Mouse (Mus musculus) limb, embryonic 10.5 days (tissue): ENCODE data around the gene Plac9a. TPM values are rescaled to one million over a fixed set of nuclear protein-coding genes. Genes with fewer than 3 reads are reported as not detected.
A peak's percentile ranks its signal among the peaks of the same experiment; 100 is the strongest.
"Not testable (repeated sequence)": the region's sequence is repeated elsewhere in the genome, so short reads cannot be mapped to it uniquely, and the experiment has no call there.

Experiments used
- DNase-seq: peaks from one replicate; pipeline ENCODE4 v3.0.0-alpha.2; 2017; ENCODE audit warnings: low spot score
- H3K27ac ChIP-seq: fragments of 300-500 bp; sonication (generic); 2 replicates; pipeline ENCODE4 v1.5.1; 2016; ENCODE audit warnings: mild to moderate bottlenecking
- H3K27me3 ChIP-seq: fragments of 300-500 bp; sonication (generic); 2 replicates; pipeline ENCODE4 v1.6.1; 2016; ENCODE audit warnings: low read depth, mild to moderate bottlenecking; ENCODE audit not compliant: poor library complexity, severe bottlenecking
- H3K36me3 ChIP-seq: fragments of 300-500 bp; sonication (generic); 2 replicates; pipeline ENCODE4 v1.6.1; 2016; ENCODE audit warnings: mild to moderate bottlenecking, moderate library complexity
- H3K4me1 ChIP-seq: fragments of 300-500 bp; sonication (generic); 2 replicates; pipeline ENCODE4 v1.6.1; 2016
- H3K4me3 ChIP-seq: fragments of 300-500 bp; sonication (generic); 2 replicates; pipeline ENCODE4 v1.5.1; 2016; ENCODE audit warnings: mild to moderate bottlenecking, moderate library complexity
- H3K9me3 ChIP-seq: fragments of 300-500 bp; sonication (generic); replicated peaks from 2 replicates; pipeline ENCODE4 v1.6.1; 2016; ENCODE audit warnings: mild to moderate bottlenecking
- WGBS: fragments of 180-500 bp; shearing (Covaris S2); methylation state at CpG from one replicate; pipeline ENCODE4 v1.1.7; 2016; 5-methylcytosine and 5-hydroxymethylcytosine counted together
- polyA plus RNA-seq: library from polyadenylated mRNA; unstranded; fragments of >200 nt; fragmentation: Nextera tagmentation; extraction: Ambion mirVana; gene quantifications from 2 replicates; pipeline ENCODE4 v1.2.1, GENCODE M21; 2016

Plac9a gene
- polyA plus RNA-seq, 1 experiment from 2014 or later = not detected

DNA sequence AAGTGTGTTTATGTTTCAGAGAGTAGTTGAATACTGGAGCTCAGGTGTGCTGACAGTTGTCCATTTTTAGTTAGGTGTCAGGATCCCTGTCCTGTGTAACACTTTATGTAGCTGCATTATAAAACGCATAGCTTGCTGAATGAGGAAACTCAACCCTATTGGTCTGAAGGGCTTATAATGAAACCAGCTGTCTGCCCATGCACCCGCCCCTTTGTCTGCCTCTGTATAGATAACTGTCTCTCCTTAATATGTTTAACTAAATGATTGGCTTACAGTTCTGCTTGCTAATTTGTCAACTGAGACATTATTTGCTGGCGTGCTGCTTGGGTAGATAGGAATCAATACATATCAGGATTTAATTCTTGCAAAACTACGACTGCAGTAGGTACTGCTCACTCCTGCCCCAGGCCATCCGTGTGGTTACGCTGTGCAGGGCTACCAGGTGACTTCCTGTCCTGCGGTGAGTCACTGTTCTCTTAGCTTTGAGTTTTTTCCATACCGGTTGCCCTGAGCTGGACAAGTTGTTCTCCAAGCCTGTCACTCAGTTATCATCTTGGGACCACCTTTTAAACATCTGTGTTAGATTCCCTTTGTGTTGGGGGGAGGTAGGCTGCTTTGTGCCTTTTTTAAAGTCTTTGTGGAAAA is 47.5 kb downstream of the Plac9a start:
- Histone ChIP-seq H3K4me3 (no peak overlapping the region), H3K27ac (no peak overlapping the region)
- 70% methylated on average over 8 of the region's 8 CpGs for WGBS

DNA sequence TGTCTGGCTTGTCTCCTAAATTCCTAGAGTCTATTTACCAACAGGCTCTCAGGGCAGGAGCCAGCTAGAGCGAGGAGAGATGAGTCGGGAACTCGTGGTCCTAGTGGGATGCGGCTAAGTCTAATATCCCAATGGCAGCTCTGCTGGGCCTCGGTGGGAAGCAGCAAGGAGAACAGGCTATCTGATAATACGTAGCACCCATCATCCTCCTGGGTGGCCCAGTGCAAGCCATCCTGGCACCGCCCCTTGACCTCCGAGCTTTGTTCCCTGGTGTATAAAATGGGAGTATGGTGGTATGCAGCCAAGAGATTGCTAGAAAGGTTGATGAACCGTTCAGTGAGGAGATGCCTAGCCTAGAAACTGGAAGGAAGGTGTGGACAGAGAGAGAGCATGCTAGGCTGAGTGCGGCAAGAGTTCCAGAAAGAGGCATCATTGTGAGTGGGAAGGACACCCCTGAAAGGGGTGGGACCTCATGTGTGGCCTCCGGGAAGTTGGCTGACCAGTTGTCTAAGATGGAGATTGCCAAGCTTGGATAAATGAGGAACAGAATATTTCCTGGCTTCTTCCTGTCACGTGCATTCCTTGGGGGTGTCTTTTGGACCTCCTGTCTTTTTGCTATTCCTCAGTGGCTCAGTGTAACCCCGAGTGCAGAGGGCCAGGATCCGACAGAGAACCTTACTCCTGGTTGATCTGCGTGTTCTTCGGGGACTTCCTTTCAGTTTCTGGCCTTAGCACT is 49.0 kb downstream of the Plac9a start:
- no peaks in the 10 kb centered on the region for H3K36me3 ChIP-seq
- H3K4me3 ChIP-seq = no peak overlapping the region
- H3K27ac ChIP-seq = no peak overlapping the region
- 93% methylated on average over 16 of the region's 16 CpGs for WGBS
- no peaks in the 10 kb centered on the region for H3K9me3 ChIP-seq
- DNase-seq = no peak
- 0 out of 2 replicates have a peak, but pooled peaks cover 3% of the 10 kb centered on the region for H3K27me3 ChIP-seq
- H3K4me1 ChIP-seq = peaks cover 16% of the 10 kb centered on the region; the same call in 1 of the 2 replicates

More for the DNA sequence above, 47.5 kb downstream of the Plac9a start:
- 0 out of 2 replicates have a peak, but pooled peaks cover 3% of the 10 kb centered on the region for H3K27me3 ChIP-seq
- DNase-seq = no peak
- no peaks in the 10 kb centered on the region for H3K36me3 ChIP-seq
- peaks cover 21% of the 10 kb centered on the region; the same call in 1 of the 2 replicates for H3K4me1 ChIP-seq
- H3K9me3 ChIP-seq = no peaks in the 10 kb centered on the region

DNA sequence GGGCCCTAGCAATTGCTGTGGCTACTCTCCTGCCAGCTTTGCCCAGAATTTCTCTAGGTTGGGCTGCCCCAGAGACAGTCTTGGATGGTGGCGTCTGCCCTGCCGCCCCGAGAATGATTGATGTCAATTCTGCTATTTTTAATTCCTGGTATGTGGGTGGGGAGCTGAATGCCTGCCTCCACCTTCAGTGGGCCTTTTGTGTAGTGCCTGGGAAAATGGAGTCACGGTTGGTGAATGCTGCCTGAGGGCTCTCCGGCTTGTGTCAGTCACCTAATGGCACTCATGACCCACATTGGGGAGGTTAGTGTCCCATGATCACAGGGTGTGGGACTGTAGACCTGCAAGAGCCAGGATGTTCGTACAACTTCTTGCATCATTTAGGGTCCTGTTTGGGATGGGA is 49.6 kb downstream of the Plac9a start:
- H3K36me3 ChIP-seq = no peaks in the 10 kb centered on the region
- H3K4me1 ChIP-seq = peaks cover 17% of the 10 kb centered on the region; the same call in 1 of the 2 replicates
- H3K4me3 ChIP-seq = no peak overlapping the region
- WGBS = 84% methylated on average over 6 of the region's 6 CpGs
- H3K9me3 ChIP-seq = no peaks in the 10 kb centered on the region
- DNase-seq = no peak
- 0 out of 2 replicates have a peak, but pooled peaks cover 3% of the 10 kb centered on the region for H3K27me3 ChIP-seq
- no peak overlapping the region for H3K27ac ChIP-seq

DNA sequence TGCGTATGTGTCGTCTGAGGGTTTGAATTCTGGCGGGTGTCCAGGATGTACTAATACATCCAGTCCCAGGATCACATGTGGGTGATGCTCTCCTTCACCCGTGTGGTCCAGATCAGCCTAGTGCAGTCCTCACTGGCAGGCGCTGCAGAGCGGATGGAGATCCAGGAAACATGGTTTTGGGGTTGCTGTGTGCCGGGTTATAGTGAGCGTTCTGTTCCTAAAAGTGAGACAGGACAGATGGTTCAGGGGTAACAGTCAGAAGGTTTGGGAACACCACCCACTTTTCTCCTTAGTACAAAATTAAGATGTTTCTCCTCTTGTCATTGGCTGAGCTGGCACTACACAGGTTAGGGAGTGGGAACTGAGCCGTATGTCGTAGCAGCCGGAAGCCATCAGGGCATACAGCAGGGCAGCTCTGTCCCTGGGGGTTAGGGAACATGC is 50.8 kb downstream of the Plac9a start:
- 86% methylated on average over 11 of the region's 11 CpGs for WGBS
- 0 out of 2 replicates have a peak, but pooled peaks cover under 1% of the 10 kb centered on the region for H3K27me3 ChIP-seq
- no peak overlapping the region for H3K27ac ChIP-seq
- H3K9me3 ChIP-seq = no peaks in the 10 kb centered on the region
- no peak overlapping the region for H3K4me3 ChIP-seq
- peaks cover 25% of the 10 kb centered on the region for H3K4me1 ChIP-seq
- H3K36me3 ChIP-seq = no peaks in the 10 kb centered on the region
- DNase-seq = no peak

DNA sequence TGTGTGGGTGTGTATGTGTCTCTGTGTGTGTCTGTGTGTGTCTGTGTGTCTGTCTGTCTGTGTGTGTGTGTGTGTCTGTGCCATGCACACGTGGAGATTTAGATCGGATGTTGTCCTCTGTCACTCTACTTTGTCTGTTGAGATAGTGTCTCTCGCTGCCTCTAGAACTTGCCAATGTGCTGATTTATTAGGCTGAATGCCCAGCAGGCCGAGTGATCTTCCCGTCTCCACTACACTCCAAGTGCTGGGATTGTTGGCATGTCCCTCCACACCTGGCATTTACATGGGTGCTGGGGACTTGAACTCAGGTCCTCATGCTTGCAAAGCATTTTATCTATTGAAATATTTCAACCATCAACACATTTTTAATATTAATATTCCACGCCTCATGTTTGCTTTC is 51.7 kb downstream of the Plac9a start:
- no peak for DNase-seq
- Histone ChIP-seq H3K4me1 (peaks cover 25% of the 10 kb centered on the region), H3K9me3 (no peaks in the 10 kb centered on the region), H3K36me3 (no peaks in the 10 kb centered on the region), H3K27ac (no peak overlapping the region), H3K4me3 (no peak overlapping the region), H3K27me3 (peaks cover 3% of the 10 kb centered on the region; the same call in 1 of the 2 replicates)
- 66% methylated on average over 6 of the region's 6 CpGs for WGBS

DNA sequence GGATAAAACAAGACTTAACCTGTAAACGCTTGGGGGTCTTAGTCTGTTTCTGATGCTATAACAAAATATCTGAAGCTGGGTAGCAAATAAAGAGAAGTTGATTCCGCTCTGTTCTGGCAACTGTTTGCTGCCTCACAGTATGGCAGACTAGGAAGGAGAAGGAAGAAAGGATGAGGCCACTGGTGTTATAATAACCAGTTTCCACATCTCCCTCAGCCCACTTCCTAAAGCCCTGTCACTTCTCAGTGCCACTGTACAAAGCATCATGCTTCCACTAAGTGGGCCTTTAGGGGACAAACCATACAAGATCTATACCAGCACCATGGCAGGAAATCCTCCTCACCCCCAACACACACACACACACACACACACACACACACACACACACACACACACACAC is 52.5 kb downstream of the Plac9a start:
- no peak overlapping the region for H3K4me3 ChIP-seq
- 94% methylated on average over 2 of the region's 2 CpGs for WGBS
- no peaks in the 10 kb centered on the region for H3K36me3 ChIP-seq
- H3K4me1 ChIP-seq = peaks cover 21% of the 10 kb centered on the region
- DNase-seq = no peak
- no peaks in the 10 kb centered on the region for H3K9me3 ChIP-seq
- H3K27ac ChIP-seq = no peak overlapping the region
- peaks cover 10% of the 10 kb centered on the region for H3K27me3 ChIP-seq

DNA sequence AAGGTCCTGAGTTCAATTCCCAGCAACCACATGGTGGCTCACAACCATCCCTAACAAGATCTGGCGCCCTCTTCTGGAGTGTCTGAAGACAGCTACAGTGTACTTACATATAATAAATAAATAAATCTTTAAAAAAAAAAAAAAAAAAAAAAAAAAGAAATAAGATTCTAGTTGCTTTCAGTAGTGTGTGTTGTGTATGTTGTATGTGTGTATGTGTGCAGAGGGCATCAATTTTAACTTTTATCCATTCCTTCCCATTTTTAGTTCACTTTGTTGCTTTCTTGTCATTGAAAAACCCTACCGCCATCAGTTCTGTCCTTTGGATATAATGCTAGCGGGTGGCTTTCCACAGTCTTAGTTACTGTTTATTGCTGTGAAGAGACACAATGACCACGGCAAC is 54.2 kb downstream of the Plac9a start:
- H3K4me3 ChIP-seq, H3K27ac ChIP-seq, H3K36me3 ChIP-seq, DNase-seq, H3K9me3 ChIP-seq: not testable (repeated sequence)
- Histone ChIP-seq H3K27me3 (peaks cover 26% of the 10 kb centered on the region), H3K4me1 (peaks cover 18% of the 10 kb centered on the region)
- 96% methylated on average over 4 of the region's 4 CpGs for WGBS

DNA sequence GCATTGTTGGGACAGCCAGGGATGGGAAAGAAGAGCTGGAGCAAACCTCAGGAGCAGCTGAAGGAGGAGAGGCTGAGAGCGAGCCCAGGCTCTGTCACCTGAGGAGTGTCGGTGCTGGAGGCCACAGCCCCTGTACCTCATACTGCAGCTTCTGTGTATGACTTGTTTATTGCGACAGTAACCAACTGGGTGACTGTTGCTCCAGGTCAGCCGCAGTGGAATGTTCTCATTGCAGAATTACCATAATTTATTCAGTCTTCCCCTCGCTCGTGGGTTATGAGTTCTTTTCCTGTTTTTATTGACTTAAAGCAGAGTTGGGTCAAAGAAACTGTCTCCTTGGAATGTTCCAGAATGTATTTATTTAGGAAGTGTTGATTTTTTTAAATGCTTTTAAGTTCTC is 54.7 kb downstream of the Plac9a start:
- H3K4me1 ChIP-seq = peaks cover 16% of the 10 kb centered on the region
- H3K27ac ChIP-seq = no peak overlapping the region
- no peak for DNase-seq
- no peaks in the 10 kb centered on the region for H3K36me3 ChIP-seq
- H3K9me3 ChIP-seq = no peaks in the 10 kb centered on the region
- WGBS = 86% methylated on average over 6 of the region's 6 CpGs
- no peak overlapping the region for H3K4me3 ChIP-seq
- peaks cover 31% of the 10 kb centered on the region for H3K27me3 ChIP-seq

DNA sequence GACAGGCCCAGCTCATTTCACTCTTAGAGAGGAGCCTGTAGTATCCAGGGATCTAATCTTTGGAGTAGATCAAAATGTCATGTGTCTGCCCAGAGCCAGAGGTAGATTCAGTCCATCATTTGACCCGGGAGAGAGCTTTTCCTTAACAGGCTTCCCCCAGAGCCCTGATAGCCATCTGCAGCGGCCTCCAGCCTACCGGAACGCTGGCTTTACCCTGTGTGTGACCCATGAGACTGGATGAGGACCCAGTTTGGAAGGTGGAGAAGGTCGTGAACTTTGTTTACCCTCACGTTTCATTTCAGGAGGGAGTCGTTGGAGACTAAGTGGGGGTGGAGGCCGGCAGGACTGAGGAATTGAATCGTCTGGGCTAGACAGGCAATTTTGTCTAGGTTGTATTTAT is 55.2 kb downstream of the Plac9a start:
- DNase-seq = no peak
- H3K36me3 ChIP-seq = no peaks in the 10 kb centered on the region
- no peaks in the 10 kb centered on the region for H3K9me3 ChIP-seq
- H3K4me3 ChIP-seq = no peak overlapping the region
- WGBS = 20% methylated on average over 9 of the region's 9 CpGs
- no peak overlapping the region for H3K27ac ChIP-seq
- peaks cover 37% of the 10 kb centered on the region for H3K27me3 ChIP-seq
- peaks cover 18% of the 10 kb centered on the region for H3K4me1 ChIP-seq

DNA sequence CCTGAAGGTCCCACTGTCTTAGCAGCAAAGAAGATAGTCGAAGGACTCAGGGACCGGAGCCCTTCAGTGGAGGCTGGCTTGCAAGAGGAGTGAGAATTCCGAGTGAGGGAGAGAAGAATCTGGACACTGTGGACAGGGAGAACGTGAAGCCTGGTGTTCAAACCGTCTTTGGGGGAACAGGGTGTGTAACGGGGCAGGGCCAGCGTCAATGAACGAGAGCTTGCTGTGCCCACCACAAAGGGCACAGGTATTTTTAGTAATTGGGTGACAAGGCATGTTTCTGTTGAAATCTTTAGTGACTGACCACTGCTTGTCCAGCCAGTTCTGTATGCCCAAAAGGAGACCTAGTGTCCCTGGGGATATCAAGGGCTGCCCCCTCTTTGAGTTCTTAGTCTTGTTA is 56.4 kb downstream of the Plac9a start:
- whole genome bisulfite sequencing = 87% methylated on average over 8 of the region's 8 CpGs
- H3K27ac ChIP-seq = no peak overlapping the region
- H3K36me3 ChIP-seq = no peaks in the 10 kb centered on the region
- H3K9me3 ChIP-seq = no peaks in the 10 kb centered on the region
- H3K4me3 ChIP-seq = no peak overlapping the region
- peaks cover 48% of the 10 kb centered on the region for H3K27me3 ChIP-seq
- H3K4me1 ChIP-seq = peaks cover 30% of the 10 kb centered on the region
- no peak for DNase-seq

DNA sequence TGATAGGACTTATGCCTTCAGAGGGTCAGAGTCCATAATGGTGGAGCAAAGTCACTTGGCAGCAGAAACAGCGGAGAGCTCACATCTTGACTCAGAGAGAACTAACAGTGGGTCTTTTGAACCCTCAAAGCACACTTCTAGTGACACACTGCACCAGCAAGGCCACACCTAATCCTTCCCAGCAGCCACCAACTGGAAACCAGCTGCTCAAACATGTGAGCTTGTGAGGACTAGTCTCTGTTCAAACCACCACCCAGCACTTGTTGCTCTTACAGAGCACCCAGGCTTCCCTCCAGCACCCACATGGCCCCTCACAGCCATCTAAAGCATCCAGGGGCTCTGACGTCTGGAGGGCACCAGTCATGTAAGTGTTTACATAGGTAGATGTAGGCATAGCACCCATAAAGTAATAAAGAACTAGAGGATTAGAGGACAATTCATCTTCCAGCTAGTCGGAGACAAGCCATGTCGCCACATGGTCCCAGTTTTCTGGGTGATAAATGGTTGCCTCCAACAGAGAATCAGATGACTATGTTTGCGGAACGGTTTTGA is 57.0 kb downstream of the Plac9a start:
- Histone ChIP-seq H3K36me3 (no peaks in the 10 kb centered on the region), H3K27ac (no peak overlapping the region), H3K9me3 (no peaks in the 10 kb centered on the region), H3K4me3 (no peak overlapping the region), H3K27me3 (peaks cover 54% of the 10 kb centered on the region), H3K4me1 (peaks cover 30% of the 10 kb centered on the region)
- WGBS = 72% methylated on average over 6 of the region's 6 CpGs
- no peak for DNase-seq

DNA sequence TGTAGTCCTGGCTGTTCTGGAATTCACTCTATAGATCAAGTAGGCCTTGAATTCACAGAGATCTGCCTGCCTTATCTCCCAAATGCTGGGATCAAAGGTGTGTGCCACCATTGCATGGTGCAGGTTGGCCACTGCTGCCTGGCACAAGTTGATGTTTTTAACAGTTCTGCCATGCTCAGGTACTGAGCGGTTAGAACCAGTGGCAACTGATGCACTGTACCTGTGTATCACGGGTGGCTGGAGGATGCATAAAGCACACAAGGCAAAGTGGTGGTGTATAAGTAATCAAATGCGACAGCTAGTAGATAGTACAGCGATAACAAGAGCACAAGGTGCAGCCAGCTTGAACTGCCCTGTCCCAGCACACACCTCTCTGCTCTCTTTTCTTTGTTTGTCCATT is 58.5 kb downstream of the Plac9a start:
- Histone ChIP-seq H3K36me3 (no peaks in the 10 kb centered on the region), H3K27me3 (peaks cover 60% of the 10 kb centered on the region), H3K9me3 (no peaks in the 10 kb centered on the region), H3K27ac (no peak overlapping the region), H3K4me1 (peaks cover 30% of the 10 kb centered on the region), H3K4me3 (no peak overlapping the region)
- WGBS = 97% methylated on average over 4 of the region's 4 CpGs
- DNase-seq = no peak

DNA sequence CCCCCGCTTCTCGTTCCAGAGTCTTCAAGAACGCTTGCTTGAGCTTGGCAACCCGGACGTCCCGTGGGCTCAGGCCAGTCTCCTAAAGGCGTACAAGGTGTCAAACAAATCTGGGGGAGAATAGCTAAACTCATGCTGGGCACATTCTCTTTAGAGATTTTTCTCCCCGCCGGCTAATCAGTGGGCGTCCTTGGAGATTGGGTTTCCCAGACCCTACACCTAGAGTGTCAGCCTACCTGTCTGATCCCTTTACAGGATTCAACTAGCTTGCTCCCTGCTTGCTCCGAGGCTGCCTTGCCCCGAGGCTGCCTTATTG is 60.3 kb downstream of the Plac9a start:
- peaks cover 60% of the 10 kb centered on the region for H3K27me3 ChIP-seq
- peak overlapping the region; percentile 69 for H3K4me3 ChIP-seq
- H3K27ac ChIP-seq = peak overlapping the region; percentile 58
- WGBS = 2% methylated on average over 12 of the region's 12 CpGs
- H3K36me3 ChIP-seq = no peaks in the 10 kb centered on the region
- no peaks in the 10 kb centered on the region for H3K9me3 ChIP-seq
- peaks cover 23% of the 10 kb centered on the region for H3K4me1 ChIP-seq
- DNase-seq = peak; percentile 41
